Mouse (Mus musculus): ENCODE results near the gene Acot8.

DNA sequence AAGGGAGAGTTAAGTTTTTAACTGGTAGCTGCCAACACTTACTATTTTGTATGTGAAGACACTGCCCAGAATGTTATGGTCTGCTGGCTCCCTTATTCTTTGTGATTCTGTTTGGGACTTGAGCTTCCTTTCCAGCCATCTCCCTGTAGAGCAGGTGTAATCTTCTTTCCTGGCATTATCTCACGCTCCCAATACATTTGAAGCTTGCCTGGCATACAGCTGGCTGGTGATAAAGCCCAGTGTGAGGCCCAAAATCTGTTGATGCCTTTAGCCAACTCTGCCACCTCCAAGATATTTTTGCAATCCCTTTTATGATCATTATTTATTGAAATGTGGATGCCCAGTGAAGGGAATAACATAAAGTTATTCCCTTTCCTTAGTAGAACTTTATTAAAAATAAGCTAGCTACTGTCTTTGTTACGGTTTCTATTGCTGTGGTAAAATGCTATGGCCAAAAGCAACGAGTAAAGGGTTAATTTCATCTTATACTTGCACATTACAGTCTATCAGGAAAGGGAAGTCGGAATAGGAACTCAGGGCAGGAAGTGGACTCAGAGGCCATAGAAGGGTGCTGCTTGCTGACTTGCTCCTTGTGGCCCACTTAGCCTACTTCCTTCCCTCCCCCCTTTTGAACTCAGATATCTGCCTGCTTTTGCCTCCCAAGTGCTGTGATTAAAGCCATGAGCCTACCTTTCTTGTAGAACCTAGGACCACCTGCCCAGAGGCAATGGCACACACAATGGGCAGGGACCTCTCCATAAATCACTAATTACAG, 44.4 kb downstream of the Acot8 start:
- TF ChIP-seq CTCF (IDR thresholded peaks at IDR 0.05) (no peak), EP300 (IDR thresholded peaks at IDR 0.05) (no peak)

Data from lung, postnatal 0 days (tissue).